Comparison of ENCODE assay signal across 11 mouse cellular contexts in genomic region chr11:71288243-71288642, GRCm38 (mm10). TPM values are rescaled to one million over a fixed set of nuclear protein-coding genes. Genes with fewer than 3 reads are reported as not detected.
"Had no signal": no experiment of that assay in that cellular context is flagged by ENCODE, and none has a peak within 500 bp of the region (broad histone marks: within the 10 kb centered on the region; RNA-seq: fewer than 3 reads in every experiment).

No protein-coding gene starts in this region.

RNA-seq across cellular contexts. Expression of gene Nlrp1b, which starts 57.7 kb away (rescaled TPM):
- polyA plus RNA-seq: embryonic facial prominence, embryonic 10.5 days; embryonic facial prominence, embryonic 11.5 days; embryonic facial prominence, embryonic 13.5 days; erythroblast, embryonic 14.5 days; forebrain, embryonic 10.5 days; forebrain, embryonic 11.5 days; forebrain, embryonic 12.5 days; forebrain, embryonic 13.5 days; forebrain, embryonic 14.5 days; forebrain, embryonic 15.5 days; forebrain, embryonic 16.5 days had no signal
